ENCODE assay signal across 8 mouse cellular contexts in the genomic region with DNA sequence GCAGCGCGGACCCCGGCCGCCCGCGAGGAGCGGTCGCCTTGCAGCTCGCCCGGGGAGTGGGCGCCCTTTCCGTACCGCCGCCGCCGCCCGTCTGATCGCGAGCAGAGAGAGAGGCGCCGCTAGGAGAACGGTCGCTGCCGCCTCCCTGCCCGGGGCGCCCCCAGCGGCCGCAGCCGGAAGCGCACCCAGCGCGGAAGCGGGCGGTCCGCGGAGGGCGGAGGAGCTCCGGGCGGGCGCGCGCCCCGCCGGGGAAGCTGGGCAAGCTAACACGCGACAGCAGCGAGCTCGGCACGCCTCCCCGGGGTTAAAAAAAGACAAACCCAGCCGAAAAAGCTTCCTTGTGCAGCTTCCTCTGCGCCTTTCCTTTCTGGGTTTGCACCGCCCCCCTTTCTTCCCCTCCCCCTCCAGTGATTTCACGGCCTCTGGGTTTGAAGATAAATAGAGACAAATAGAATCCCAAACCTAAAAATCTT. TPM values are rescaled to one million over a fixed set of nuclear protein-coding genes. Genes with fewer than 3 reads are reported as not detected.
DNase-seq lines count a peak whose midpoint lies in the region; ATAC-seq lines count a peak whose summit lies in the region.

A gene (minus strand): TSS at position 93 of the 473 bp plus-strand sequence.

- H3K27ac ChIP-seq in hindbrain, embryonic 12.5 days: peak within 1 kb of the TSS; percentile 87

- peak; percentile 94 for DNase-seq in T-cell, adult 2 months (ENCODE audit: low spot score)
- peak; percentile 89 to 92 for DNase-seq in cerebellum, postnatal 14 days
- peak; percentile 73 to 82 for DNase-seq in frontal cortex, postnatal 14 days (ENCODE audit: low spot score in 2 of 2)
- DNase-seq in left cerebral cortex, adult 11 months (ENCODE audit: low spot score): peak; percentile 72
- DNase-seq in lung, postnatal 36 days: peak; percentile 90
- DNase-seq in retina, embryonic 14.5 days (ENCODE audit: low spot score): peak; percentile 92
- peak; percentile 92 to 95 for DNase-seq in thymus, postnatal 36 days

- H3K4me1 ChIP-seq in hindbrain, embryonic 12.5 days: peaks cover 24% of the 10 kb centered on the region; the same call in 1 of the 2 replicates

- H3K4me3 ChIP-seq in hindbrain, embryonic 12.5 days: peak within 1 kb of the TSS; percentile 64

- peak; percentile 84 for ATAC-seq in hindbrain, embryonic 12.5 days (ENCODE audit: low FRiP score)

- WGBS in hindbrain, embryonic 12.5 days: under 1% methylated on average over 41 of the region's 54 CpGs

- H3K36me3 ChIP-seq in hindbrain, embryonic 12.5 days: no peaks in the 10 kb centered on the region

- H3K9ac ChIP-seq in hindbrain, embryonic 12.5 days: peak within 1 kb of the TSS; percentile 89

- H3K9me3 ChIP-seq in hindbrain, embryonic 12.5 days (replicated peaks): no peaks in the 10 kb centered on the region

- no peaks in the 10 kb centered on the region for H3K27me3 ChIP-seq in hindbrain, embryonic 12.5 days

- peak within 1 kb of the TSS; percentile 70 for H3K4me2 ChIP-seq in hindbrain, embryonic 12.5 days (replicated peaks)

RNA-seq across cellular contexts. Expression of the gene that starts here (rescaled TPM):
- polyA plus RNA-seq in hindbrain, embryonic 12.5 days (2016; fragmentation: Nextera tagmentation; extraction: Ambion mirVana): 17.1 and 20.6 TPM in 2 replicates

Comparison
In these comparisons a context has a peak if more than half of its experiments do, and no peak if none do; other contexts are left out.
1. Peak in every context shown above with its lines: DNase-seq, ATAC-seq, H3K4me3 ChIP-seq and H3K27ac ChIP-seq.